Mouse (Mus musculus) midbrain, embryonic 11.5 days (tissue): Measurements from ENCODE around the gene Rnf4. TPM values are rescaled to one million over a fixed set of nuclear protein-coding genes. Genes with fewer than 3 reads are reported as not detected.

ENCODE experiments used
- ATAC-seq: fragments of 200-750 bp; cut with Nextera tagmentation; 2 replicates; pipeline ENCODE4 v1.8.0; 2017; ENCODE audit warnings: moderate TSS enrichment, moderate library complexity; ENCODE audit not compliant: low FRiP score
- DNase-seq: peaks from one replicate; pipeline ENCODE4 v3.0.0; 2015; ENCODE audit warnings: low spot score; ENCODE audit errors: missing footprints
- H3K27ac ChIP-seq: fragments of 300-500 bp; sonication (generic); 2 replicates; pipeline ENCODE4 v1.5.1; 2014; ENCODE audit warnings: low read depth, low read length
- H3K27me3 ChIP-seq: fragments of 300-500 bp; sonication (generic); 2 replicates; pipeline ENCODE4 v1.6.1; 2014; ENCODE audit warnings: mild to moderate bottlenecking, low read length, moderate library complexity, mixed read lengths; ENCODE audit not compliant: control insufficient read depth, insufficient read depth
- H3K36me3 ChIP-seq: fragments of 300-500 bp; sonication (generic); 2 replicates; pipeline ENCODE4 v1.6.1; 2014; ENCODE audit warnings: mild to moderate bottlenecking, low read length, moderate library complexity, mixed read lengths; ENCODE audit not compliant: control insufficient read depth, insufficient read depth
- H3K4me1 ChIP-seq: fragments of 300-500 bp; sonication (generic); 2 replicates; pipeline ENCODE4 v1.6.1; 2014; ENCODE audit warnings: low read length; ENCODE audit not compliant: control insufficient read depth, insufficient read depth
- H3K4me2 ChIP-seq: fragments of 300-500 bp; sonication (generic); 2 replicates; pipeline ENCODE4 v1.6.1; 2014; ENCODE audit warnings: mild to moderate bottlenecking, moderate library complexity
- H3K4me3 ChIP-seq: fragments of 300-500 bp; sonication (generic); 2 replicates; pipeline ENCODE4 v1.5.1; 2014; ENCODE audit warnings: low read depth, low read length
- H3K9ac ChIP-seq: fragments of 300-500 bp; sonication (generic); 2 replicates; pipeline ENCODE4 v1.6.1; 2014; ENCODE audit warnings: low read length
- H3K9me3 ChIP-seq: fragments of 300-500 bp; sonication (generic); 2 replicates; pipeline ENCODE4 v1.6.1; 2016; ENCODE audit warnings: low read length; ENCODE audit not compliant: control insufficient read depth
- WGBS: fragments of 180-500 bp; shearing (Covaris S2); extraction: QIAGEN DNeasy Blood & Tissue Kit; methylation state at CpG from one replicate; pipeline ENCODE4 v1.1.7; 2014; 5-methylcytosine and 5-hydroxymethylcytosine counted together
- polyA plus RNA-seq: library from polyadenylated mRNA; unstranded; fragments of >200 nt; fragmentation: Nextera tagmentation; extraction: Ambion mirVana; gene quantifications from 2 replicates; pipeline ENCODE4 v1.2.1, GENCODE M21; 2014

Rnf4 gene
- polyA plus RNA-seq, 1 experiment from 2014 or later, result 190 TPM

DNA sequence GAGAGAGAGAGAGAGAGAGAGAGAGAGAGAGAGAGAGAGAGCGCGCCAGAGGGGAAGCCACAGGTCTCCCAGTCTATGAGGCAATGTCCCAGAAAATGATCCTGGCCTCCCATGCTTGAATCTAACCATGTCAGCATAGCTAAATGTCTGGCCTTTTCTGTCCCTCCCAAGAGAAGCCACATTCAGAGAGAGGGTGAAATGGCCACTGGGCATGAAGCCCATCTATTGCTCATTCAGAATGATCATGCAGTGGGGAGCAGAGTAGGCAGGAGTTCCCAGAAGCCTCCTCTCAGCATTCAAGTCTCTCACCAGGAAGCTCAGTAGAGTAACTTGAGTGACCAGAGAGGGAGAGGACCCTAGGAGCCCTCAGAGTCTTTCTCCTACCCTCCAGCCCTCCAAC lies 40.9 kb upstream of the Rnf4 start:
- Histone ChIP-seq H3K9ac (no peak overlapping the region), H3K27ac (no peak overlapping the region), H3K36me3 (no peaks in the 10 kb centered on the region), H3K4me1 (no peaks in the 10 kb centered on the region), H3K27me3 (no peaks in the 10 kb centered on the region), H3K4me2 (no peak overlapping the region), H3K9me3 (no peaks in the 10 kb centered on the region), H3K4me3 (no peak overlapping the region)
- 90% methylated on average over 2 of the region's 2 CpGs for WGBS
- DNase-seq (no peak), ATAC-seq (no peak)

DNA sequence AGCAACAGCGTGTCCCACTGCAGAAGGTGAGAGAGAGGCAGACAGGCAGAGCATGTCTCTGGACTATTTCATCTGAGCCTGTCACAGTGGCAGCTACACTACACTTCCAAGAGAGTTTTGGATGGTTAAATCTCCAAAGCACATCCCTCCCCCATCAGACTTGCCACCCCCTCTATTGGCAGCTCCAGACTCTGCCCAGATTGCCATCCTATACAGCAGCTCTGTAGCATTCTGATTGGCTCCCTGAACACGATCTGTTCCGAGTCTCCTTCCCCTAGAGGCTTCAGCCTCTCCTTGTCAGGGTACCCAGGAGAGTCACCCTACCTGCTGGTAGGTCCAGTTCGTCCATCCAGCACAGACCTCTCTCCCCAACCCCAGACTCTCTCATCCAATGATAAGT lies 38.0 kb upstream of the Rnf4 start:
- Histone ChIP-seq H3K4me3 (no peak overlapping the region), H3K27ac (no peak overlapping the region), H3K9ac (no peak overlapping the region), H3K4me2 (no peak overlapping the region), H3K4me1 (no peaks in the 10 kb centered on the region), H3K27me3 (no peaks in the 10 kb centered on the region), H3K36me3 (no peaks in the 10 kb centered on the region), H3K9me3 (no peaks in the 10 kb centered on the region)
- no peak for DNase-seq
- no peak for ATAC-seq
- WGBS, result 63% methylated on average over 4 of the region's 4 CpGs

GRCm38 (mm10) chr5:34298937-34299535 lies 37.1 kb upstream of the Rnf4 start:
- Histone ChIP-seq H3K27ac (no peak overlapping the region), H3K4me2 (no peak overlapping the region), H3K27me3 (no peaks in the 10 kb centered on the region), H3K4me1 (no peaks in the 10 kb centered on the region), H3K36me3 (no peaks in the 10 kb centered on the region), H3K9me3 (no peaks in the 10 kb centered on the region), H3K9ac (no peak overlapping the region), H3K4me3 (no peak overlapping the region)
- DNase-seq (no peak), ATAC-seq (no peak)
- WGBS, result 91% methylated on average over 10 of the region's 10 CpGs

DNA sequence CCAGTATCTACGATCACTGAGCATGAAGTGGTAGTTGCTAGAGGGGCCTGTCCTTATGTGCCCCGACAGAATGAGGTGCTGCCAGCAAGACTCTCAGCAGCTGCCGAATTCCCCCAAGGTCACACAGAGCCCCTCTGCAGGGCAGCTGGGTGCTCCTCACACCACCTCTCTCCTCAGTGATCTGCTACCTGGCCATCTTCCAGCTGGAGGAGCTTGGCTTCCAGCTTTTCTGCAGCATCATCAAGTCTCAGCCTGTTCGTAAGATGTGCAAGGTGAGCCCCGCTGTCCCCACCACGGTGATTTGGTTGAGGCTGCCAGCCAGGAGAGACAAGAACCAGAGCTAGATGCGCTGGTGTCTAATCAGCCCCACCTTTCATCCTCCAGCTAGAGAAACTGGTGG lies 33.7 kb upstream of the Rnf4 start:
- 83% methylated on average over 7 of the region's 7 CpGs for WGBS
- DNase-seq, result no peak
- no peaks in the 10 kb centered on the region for H3K9me3 ChIP-seq
- no peaks in the 10 kb centered on the region for H3K36me3 ChIP-seq
- H3K4me3 ChIP-seq, result no peak overlapping the region
- no peak for ATAC-seq
- no peaks in the 10 kb centered on the region for H3K4me1 ChIP-seq
- H3K9ac ChIP-seq, result no peak overlapping the region
- H3K4me2 ChIP-seq, result no peak overlapping the region
- no peak overlapping the region for H3K27ac ChIP-seq
- H3K27me3 ChIP-seq, result no peaks in the 10 kb centered on the region

- no peaks in the 10 kb centered on the region for H3K27me3 ChIP-seq
- H3K4me3 ChIP-seq, result no peak overlapping the region
- no peak overlapping the region for H3K4me2 ChIP-seq
- WGBS, result 80% methylated on average over 3 of the region's 3 CpGs
- no peaks in the 10 kb centered on the region for H3K4me1 ChIP-seq
- no peaks in the 10 kb centered on the region for H3K9me3 ChIP-seq
- ATAC-seq, result no peak
- no peak overlapping the region for H3K9ac ChIP-seq
- no peaks in the 10 kb centered on the region for H3K36me3 ChIP-seq
- DNase-seq, result no peak
- H3K27ac ChIP-seq, result no peak overlapping the region
Observed at GRCm38 (mm10) chr5:34309016-34309415, 27.1 kb upstream of the Rnf4 start.

- Histone ChIP-seq H3K9ac (no peak overlapping the region), H3K9me3 (no peaks in the 10 kb centered on the region), H3K27ac (no peak overlapping the region), H3K4me3 (no peak overlapping the region), H3K4me1 (no peaks in the 10 kb centered on the region), H3K4me2 (no peak overlapping the region), H3K36me3 (no peaks in the 10 kb centered on the region), H3K27me3 (no peaks in the 10 kb centered on the region)
- WGBS, result 73% methylated on average over 2 of the region's 2 CpGs
- no peak for ATAC-seq
- DNase-seq, result no peak
Observed at GRCm38 (mm10) chr5:34319491-34320034, 16.5 kb upstream of the Rnf4 start.

GRCm38 (mm10) chr5:34321236-34321635 lies 14.9 kb upstream of the Rnf4 start:
- no peak overlapping the region for H3K4me3 ChIP-seq
- H3K27me3 ChIP-seq, result no peaks in the 10 kb centered on the region
- DNase-seq (no peak), ATAC-seq (no peak)
- H3K4me2 ChIP-seq, result no peak overlapping the region
- WGBS, result 91% methylated on average over 4 of the region's 4 CpGs
- no peak overlapping the region for H3K9ac ChIP-seq
- H3K36me3 ChIP-seq, result no peaks in the 10 kb centered on the region
- peaks cover 1% of the 10 kb centered on the region; the same call in 1 of the 2 replicates for H3K4me1 ChIP-seq
- no peak overlapping the region for H3K27ac ChIP-seq
- no peaks in the 10 kb centered on the region for H3K9me3 ChIP-seq

- Histone ChIP-seq H3K27me3 (no peaks in the 10 kb centered on the region), H3K4me1 (peaks cover 7% of the 10 kb centered on the region), H3K36me3 (no peaks in the 10 kb centered on the region), H3K4me2 (no peak overlapping the region), H3K4me3 (no peak overlapping the region), H3K9ac (no peak overlapping the region), H3K27ac (no peak overlapping the region), H3K9me3 (no peaks in the 10 kb centered on the region)
- DNase-seq (no peak), ATAC-seq (no peak)
Observed at GRCm38 (mm10) chr5:34325286-34325685, 10.8 kb upstream of the Rnf4 start.

DNA sequence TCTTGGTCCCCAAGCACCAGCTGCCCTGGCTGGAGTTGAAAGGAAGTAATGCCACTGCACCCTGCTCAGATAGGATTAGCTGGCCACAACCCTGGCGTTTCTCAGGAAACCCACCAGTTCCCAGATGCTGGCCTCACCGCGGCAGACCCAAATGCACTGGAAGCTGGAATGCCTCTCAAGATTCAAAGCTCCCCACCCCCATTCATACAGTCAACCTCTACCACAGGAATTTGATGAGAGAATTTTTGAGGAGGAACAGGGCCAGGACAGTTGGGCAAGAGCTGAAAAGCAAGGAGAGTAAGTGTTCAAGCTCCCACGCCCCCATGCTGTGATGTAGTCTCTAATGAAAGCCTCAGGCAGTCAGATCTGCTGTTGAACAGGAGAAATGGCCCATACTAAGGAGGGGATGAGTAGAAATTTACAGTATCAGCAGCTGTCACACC lies 9.8 kb upstream of the Rnf4 start:
- H3K4me1 ChIP-seq, result peaks cover 7% of the 10 kb centered on the region
- peak overlapping the region; percentile 67 for H3K9ac ChIP-seq
- 18% methylated on average over 4 of the region's 4 CpGs for WGBS
- ATAC-seq (no peak), DNase-seq (peak; percentile 89)
- H3K36me3 ChIP-seq, result no peaks in the 10 kb centered on the region
- H3K4me2 ChIP-seq, result no peak overlapping the region; the same call in 1 of the 2 replicates
- H3K27ac ChIP-seq, result no peak overlapping the region
- H3K27me3 ChIP-seq, result no peaks in the 10 kb centered on the region
- no peaks in the 10 kb centered on the region for H3K9me3 ChIP-seq
- no peak overlapping the region for H3K4me3 ChIP-seq
